Mouse (Mus musculus): ENCODE measurements around the gene Cacna1c. TPM values are rescaled to one million over a fixed set of nuclear protein-coding genes. Genes with fewer than 3 reads are reported as not detected.

Cacna1c gene
- polyA plus RNA-seq, 1 experiment, result not detected

DNA sequence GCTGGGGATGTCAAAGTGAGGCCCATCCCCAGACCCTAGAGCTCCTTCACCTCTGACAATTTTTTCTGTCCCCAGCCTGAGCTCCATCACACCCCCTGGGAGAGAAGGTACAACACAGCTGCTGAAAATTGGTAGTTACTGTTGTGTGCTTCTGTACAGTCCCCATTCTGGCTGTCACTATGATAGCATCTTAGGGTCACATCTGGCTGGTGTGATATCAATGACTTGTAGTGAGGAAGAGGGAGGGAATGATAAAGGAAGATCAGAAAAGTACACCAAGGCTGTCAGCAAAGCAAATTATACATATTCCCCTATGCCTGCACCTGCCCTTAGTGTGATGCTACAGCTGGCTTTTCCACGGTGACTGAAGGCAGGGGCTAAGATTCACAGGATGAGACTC lies 446.9 kb downstream of the Cacna1c start:
- no peak overlapping the region for H3K4me3 ChIP-seq
- no peak overlapping the region for H3ac ChIP-seq (ENCODE audit: control insufficient read depth, insufficient read length)
- peaks cover 5% of the 10 kb centered on the region for H3K27me3 ChIP-seq (ENCODE audit: control insufficient read depth, insufficient read depth, insufficient read length)
- TF ChIP-seq SRF (IDR thresholded peaks at IDR 0.05; ENCODE audit: control insufficient read depth, insufficient read length, low read depth) (no peak), POLR2A (IDR thresholded peaks at IDR 0.05; ENCODE audit: insufficient read length, low read depth) (no peak), MAX (IDR thresholded peaks at IDR 0.05; ENCODE audit: low read depth) (no peak), REST (IDR thresholded peaks at IDR 0.05; ENCODE audit: insufficient read depth, insufficient read length) (no peak), TCF12 (IDR thresholded peaks at IDR 0.05; ENCODE audit: insufficient read depth, poor library complexity, severe bottlenecking) (no peak), USF1 (IDR thresholded peaks at IDR 0.05; ENCODE audit: low read depth) (no peak), E2F4 (IDR thresholded peaks at IDR 0.05; ENCODE audit: insufficient read depth) (no peak), CEBPB (IDR thresholded peaks at IDR 0.05; ENCODE audit: insufficient read depth, poor library complexity, severe bottlenecking) (no peak), MYOG (IDR thresholded peaks at IDR 0.05; ENCODE audit: control insufficient read depth in 1 of 3, insufficient read depth in 1 of 3, insufficient read length in 2 of 3, low read depth in 2 of 3) (no peak), TCF3 (IDR thresholded peaks at IDR 0.05; ENCODE audit: insufficient read length, low read depth) (no peak), MYOD1 (IDR thresholded peaks at IDR 0.05; ENCODE audit: control insufficient read depth in 1 of 3, insufficient read length in 2 of 3, low read depth in 2 of 3) (no peak), POLR2AphosphoS2 (IDR thresholded peaks at IDR 0.05; ENCODE audit: insufficient read length, low read depth) (no peak)
- H3K79me2 ChIP-seq (ENCODE audit: control insufficient read depth, insufficient read depth), result no peaks in the 10 kb centered on the region
- no peak overlapping the region for H3K4me2 ChIP-seq (ENCODE audit: low read depth)
- no peaks in the 10 kb centered on the region for H3K36me3 ChIP-seq (ENCODE audit: control insufficient read depth, insufficient read depth)

DNA sequence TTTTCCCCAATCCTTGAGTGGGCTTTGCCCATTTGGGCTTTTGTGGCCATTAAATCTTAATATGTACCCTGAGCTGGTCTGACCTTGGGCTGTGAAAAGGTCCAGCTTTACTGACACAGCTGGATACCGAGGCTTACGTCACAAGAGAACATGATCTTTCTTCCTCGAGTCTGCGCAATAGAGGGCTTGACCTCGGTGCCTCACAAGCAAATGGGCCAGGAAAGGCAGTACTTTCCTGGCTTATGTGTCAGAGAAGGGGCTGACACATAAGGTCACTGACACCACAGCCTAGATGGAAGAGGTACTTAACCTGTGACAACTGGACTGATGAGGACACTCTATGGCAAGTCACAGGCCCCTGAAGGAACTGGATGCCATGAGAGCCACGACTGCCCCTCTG lies 453.5 kb downstream of the Cacna1c start:
- no peaks in the 10 kb centered on the region for H3K79me2 ChIP-seq (ENCODE audit: control insufficient read depth, insufficient read depth)
- no peak for TF ChIP-seq MAX (IDR thresholded peaks at IDR 0.05; ENCODE audit: low read depth)
- no peaks in the 10 kb centered on the region for H3K27me3 ChIP-seq (ENCODE audit: control insufficient read depth, insufficient read depth, insufficient read length)
- no peaks in the 10 kb centered on the region for H3K36me3 ChIP-seq (ENCODE audit: control insufficient read depth, insufficient read depth)
- H3K4me2 ChIP-seq (ENCODE audit: low read depth), result no peak overlapping the region
- no peak overlapping the region for H3ac ChIP-seq (ENCODE audit: control insufficient read depth, insufficient read length)
- no peak overlapping the region for H3K4me3 ChIP-seq

DNA sequence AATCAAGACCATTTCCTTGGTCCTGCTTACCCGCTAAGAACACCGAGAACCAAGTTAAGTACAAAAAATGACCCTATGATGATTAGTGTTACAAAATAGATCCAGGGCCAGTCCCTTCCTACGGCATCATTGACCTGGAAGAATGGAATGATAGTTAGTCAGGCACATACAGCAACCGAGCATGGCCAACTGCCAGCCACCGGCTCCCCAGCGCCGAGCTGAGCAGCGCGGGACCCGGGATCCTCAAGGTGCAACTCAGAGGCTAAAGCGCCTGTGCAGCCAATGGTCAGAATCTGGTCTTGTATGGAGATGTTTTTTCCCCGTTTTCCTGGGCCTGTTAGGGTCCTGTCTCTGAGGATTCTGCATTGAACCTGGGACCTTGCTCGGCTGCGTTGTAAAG lies 454.4 kb downstream of the Cacna1c start:
- TF ChIP-seq CEBPB (IDR thresholded peaks at IDR 0.05; ENCODE audit: insufficient read depth, poor library complexity, severe bottlenecking) (no peak), POLR2A (IDR thresholded peaks at IDR 0.05; ENCODE audit: insufficient read length, low read depth) (no peak), E2F4 (IDR thresholded peaks at IDR 0.05; ENCODE audit: insufficient read depth) (no peak), POLR2AphosphoS2 (IDR thresholded peaks at IDR 0.05; ENCODE audit: insufficient read length, low read depth) (no peak), SRF (IDR thresholded peaks at IDR 0.05; ENCODE audit: control insufficient read depth, insufficient read length, low read depth) (no peak), TCF3 (IDR thresholded peaks at IDR 0.05; ENCODE audit: insufficient read length, low read depth) (no peak), MYOG (IDR thresholded peaks at IDR 0.05; ENCODE audit: control insufficient read depth in 1 of 3, insufficient read depth in 1 of 3, insufficient read length in 2 of 3, low read depth in 2 of 3) (no peak), TCF12 (IDR thresholded peaks at IDR 0.05; ENCODE audit: insufficient read depth, poor library complexity, severe bottlenecking) (no peak)
- Histone ChIP-seq H3K27me3 (ENCODE audit: control insufficient read depth, insufficient read depth, insufficient read length) (no peaks in the 10 kb centered on the region), H3K79me2 (ENCODE audit: control insufficient read depth, insufficient read depth) (no peaks in the 10 kb centered on the region), H3K4me2 (ENCODE audit: low read depth) (no peak overlapping the region), H3K4me3 (no peak overlapping the region), H3ac (ENCODE audit: control insufficient read depth, insufficient read length) (no peak overlapping the region), H3K36me3 (ENCODE audit: control insufficient read depth, insufficient read depth) (no peaks in the 10 kb centered on the region)

DNA sequence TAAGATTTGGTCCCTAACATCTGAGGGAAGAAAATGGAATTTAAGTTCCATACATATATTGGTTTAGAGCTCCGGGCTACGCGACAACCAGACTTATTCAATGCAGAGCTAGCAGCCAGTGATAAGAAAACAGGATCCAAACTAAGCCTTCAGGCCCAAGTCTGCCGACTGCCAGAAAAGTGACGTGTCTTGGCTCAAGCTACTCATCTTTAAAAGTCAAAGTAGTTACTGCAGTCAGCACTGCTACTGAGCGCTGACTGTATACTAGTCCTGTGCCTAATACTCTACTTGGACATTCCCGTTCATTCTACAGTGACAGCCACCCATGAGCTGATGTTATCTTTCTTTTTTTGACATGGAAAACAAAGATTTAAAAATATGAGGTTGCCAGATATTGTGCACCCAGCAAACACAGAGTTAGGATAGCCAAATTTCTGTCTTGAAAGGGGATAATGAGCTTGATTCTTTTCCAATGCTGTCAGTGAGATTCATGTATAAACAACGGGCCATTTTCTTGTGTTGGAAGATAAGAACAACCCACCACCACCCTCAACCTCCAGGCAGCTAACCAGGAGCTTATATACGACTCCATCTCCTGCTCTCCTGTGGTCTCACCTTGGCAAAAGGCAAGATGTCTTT lies 456.1 kb downstream of the Cacna1c start:
- no peak overlapping the region for H3ac ChIP-seq (ENCODE audit: control insufficient read depth, insufficient read length)

DNA sequence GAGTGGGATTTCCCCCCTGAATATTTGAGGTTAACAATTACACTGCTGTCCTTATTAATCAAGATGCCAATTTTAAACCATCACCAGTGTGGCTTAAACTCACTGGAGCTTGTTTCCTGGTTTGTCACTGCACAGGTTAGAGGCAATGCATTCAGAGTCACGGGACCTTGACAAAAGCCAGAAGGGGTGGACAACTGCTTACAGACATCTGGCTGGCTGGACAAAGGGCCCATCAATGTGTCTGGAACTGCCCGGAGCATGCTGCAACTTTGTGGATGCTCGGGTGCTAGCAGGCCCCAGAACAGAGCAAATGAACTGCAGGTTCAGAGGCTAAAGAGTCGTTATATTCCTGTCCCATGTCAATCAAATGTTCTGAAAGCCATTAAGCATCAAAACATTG lies 456.9 kb downstream of the Cacna1c start:
- TF ChIP-seq USF1 (IDR thresholded peaks at IDR 0.05; ENCODE audit: low read depth) (no peak), POLR2A (IDR thresholded peaks at IDR 0.05; ENCODE audit: insufficient read length, low read depth) (no peak), MAX (IDR thresholded peaks at IDR 0.05; ENCODE audit: low read depth) (no peak), CEBPB (IDR thresholded peaks at IDR 0.05; ENCODE audit: insufficient read depth, poor library complexity, severe bottlenecking) (no peak), MYOG (IDR thresholded peaks at IDR 0.05; ENCODE audit: control insufficient read depth in 1 of 3, insufficient read depth in 1 of 3, insufficient read length in 2 of 3, low read depth in 2 of 3) (no peak), TCF12 (IDR thresholded peaks at IDR 0.05; ENCODE audit: insufficient read depth, poor library complexity, severe bottlenecking) (no peak), REST (IDR thresholded peaks at IDR 0.05; ENCODE audit: insufficient read depth, insufficient read length) (no peak), POLR2AphosphoS2 (IDR thresholded peaks at IDR 0.05; ENCODE audit: insufficient read length, low read depth) (no peak), TCF3 (IDR thresholded peaks at IDR 0.05; ENCODE audit: insufficient read length, low read depth) (no peak), E2F4 (IDR thresholded peaks at IDR 0.05; ENCODE audit: insufficient read depth) (no peak), MYOD1 (IDR thresholded peaks at IDR 0.05; ENCODE audit: control insufficient read depth in 1 of 3, insufficient read length in 2 of 3, low read depth in 2 of 3) (no peak), SRF (IDR thresholded peaks at IDR 0.05; ENCODE audit: control insufficient read depth, insufficient read length, low read depth) (no peak)
- Histone ChIP-seq H3K79me2 (ENCODE audit: control insufficient read depth, insufficient read depth) (no peaks in the 10 kb centered on the region), H3ac (ENCODE audit: control insufficient read depth, insufficient read length) (no peak overlapping the region), H3K4me3 (no peak overlapping the region), H3K4me2 (ENCODE audit: low read depth) (no peak overlapping the region), H3K27me3 (ENCODE audit: control insufficient read depth, insufficient read depth, insufficient read length) (no peaks in the 10 kb centered on the region), H3K36me3 (ENCODE audit: control insufficient read depth, insufficient read depth) (no peaks in the 10 kb centered on the region)

More for the DNA sequence above, 456.1 kb downstream of the Cacna1c start:
- Histone ChIP-seq H3K4me2 (ENCODE audit: low read depth) (no peak overlapping the region), H3K27me3 (ENCODE audit: control insufficient read depth, insufficient read depth, insufficient read length) (no peaks in the 10 kb centered on the region), H3K36me3 (ENCODE audit: control insufficient read depth, insufficient read depth) (no peaks in the 10 kb centered on the region), H3K4me3 (no peak overlapping the region), H3K79me2 (ENCODE audit: control insufficient read depth, insufficient read depth) (no peaks in the 10 kb centered on the region)
- TF ChIP-seq SRF (IDR thresholded peaks at IDR 0.05; ENCODE audit: control insufficient read depth, insufficient read length, low read depth) (no peak), TCF12 (IDR thresholded peaks at IDR 0.05; ENCODE audit: insufficient read depth, poor library complexity, severe bottlenecking) (no peak), CEBPB (IDR thresholded peaks at IDR 0.05; ENCODE audit: insufficient read depth, poor library complexity, severe bottlenecking) (no peak), MYOD1 (IDR thresholded peaks at IDR 0.05; ENCODE audit: control insufficient read depth in 1 of 3, insufficient read length in 2 of 3, low read depth in 2 of 3) (no peak), POLR2A (IDR thresholded peaks at IDR 0.05; ENCODE audit: insufficient read length, low read depth) (no peak), MAX (IDR thresholded peaks at IDR 0.05; ENCODE audit: low read depth) (no peak), USF1 (IDR thresholded peaks at IDR 0.05; ENCODE audit: low read depth) (no peak), POLR2AphosphoS2 (IDR thresholded peaks at IDR 0.05; ENCODE audit: insufficient read length, low read depth) (no peak), REST (IDR thresholded peaks at IDR 0.05; ENCODE audit: insufficient read depth, insufficient read length) (no peak), E2F4 (IDR thresholded peaks at IDR 0.05; ENCODE audit: insufficient read depth) (no peak), TCF3 (IDR thresholded peaks at IDR 0.05; ENCODE audit: insufficient read length, low read depth) (no peak), MYOG (IDR thresholded peaks at IDR 0.05; ENCODE audit: control insufficient read depth in 1 of 3, insufficient read depth in 1 of 3, insufficient read length in 2 of 3, low read depth in 2 of 3) (no peak)

Measured in myocyte (in vitro differentiated cells).